Mouse (Mus musculus): Measurements from ENCODE around the gene Ppp2r5c.

Ppp2r5c gene

GRCm38 (mm10) chr12:110438367-110438973 lies 8.4 kb upstream of the Ppp2r5c start:
- in situ Hi-C loops (cut with MseI, MboI), result loop anchor here in 1 of 2 experiments (25.0 kb wide), 1 partner anchor 399 kb away; the partner anchor contains the start of gene Mok

- in situ Hi-C loops (cut with MseI, MboI), result loop anchor here in 1 of 2 experiments (25.0 kb wide), 1 partner anchor 395 kb away; the partner anchor contains the start of gene Mok
These were observed 4.7 kb upstream of the Ppp2r5c start for GRCm38 (mm10) chr12:110442238-110442637.

- in situ Hi-C loops (cut with MseI, MboI), result loop anchor here in 1 of 2 experiments (25.0 kb wide), 1 partner anchor 393 kb away; the partner anchor contains the start of gene Mok
These were observed 2.4 kb upstream of the Ppp2r5c start for GRCm38 (mm10) chr12:110444530-110444929.

GRCm38 (mm10) chr12:110445775-110446174 lies 1.1 kb upstream of the Ppp2r5c start:
- in situ Hi-C loops (cut with MseI, MboI), result loop anchor here in 1 of 2 experiments (25.0 kb wide), 1 partner anchor 392 kb away; the partner anchor contains the start of gene Mok

GRCm38 (mm10) chr12:110447306-110447705 lies 386 bp downstream of the Ppp2r5c start:
- in situ Hi-C loops (cut with MseI, MboI), result loop anchor here in 1 of 2 experiments (25.0 kb wide), 1 partner anchor 390 kb away; the partner anchor contains the start of gene Mok

GRCm38 (mm10) chr12:110448767-110449166 lies 1.8 kb downstream of the Ppp2r5c start:
- in situ Hi-C loops (cut with MseI, MboI), result loop anchor here in 1 of 2 experiments (25.0 kb wide), 1 partner anchor 389 kb away; the partner anchor contains the start of gene Mok

GRCm38 (mm10) chr12:110454223-110454622 lies 7.3 kb downstream of the Ppp2r5c start:
- in situ Hi-C loops (cut with MseI, MboI), result no loop called here

- in situ Hi-C loops (cut with MseI, MboI), result no loop called here
These were observed 9.1 kb downstream of the Ppp2r5c start for GRCm38 (mm10) chr12:110456024-110456423.

- in situ Hi-C loops (cut with MseI, MboI), result no loop called here
These were observed 11.7 kb downstream of the Ppp2r5c start for GRCm38 (mm10) chr12:110458667-110459066.

- in situ Hi-C loops (cut with MseI, MboI), result no loop called here
These were observed 13.7 kb downstream of the Ppp2r5c start for GRCm38 (mm10) chr12:110460418-110461300.

GRCm38 (mm10) chr12:110463711-110464110 lies 16.8 kb downstream of the Ppp2r5c start:
- in situ Hi-C loops (cut with MseI, MboI), result no loop called here

GRCm38 (mm10) chr12:110471426-110471825 lies 24.5 kb downstream of the Ppp2r5c start:
- in situ Hi-C loops (cut with MseI, MboI), result no loop called here

- in situ Hi-C loops (cut with MseI, MboI), result no loop called here
These were observed 25.3 kb downstream of the Ppp2r5c start for GRCm38 (mm10) chr12:110472247-110472646.

GRCm38 (mm10) chr12:110474497-110474896 lies 27.6 kb downstream of the Ppp2r5c start:
- in situ Hi-C loops (cut with MseI, MboI), result no loop called here

- in situ Hi-C loops (cut with MseI, MboI), result no loop called here
These were observed 29.6 kb downstream of the Ppp2r5c start for GRCm38 (mm10) chr12:110476561-110476960.

GRCm38 (mm10) chr12:110477906-110478305 lies 31.0 kb downstream of the Ppp2r5c start:
- in situ Hi-C loops (cut with MseI, MboI), result no loop called here

- in situ Hi-C loops (cut with MseI, MboI), result no loop called here
These were observed 31.7 kb downstream of the Ppp2r5c start for GRCm38 (mm10) chr12:110478601-110479008.

GRCm38 (mm10) chr12:110479268-110479667 lies 32.3 kb downstream of the Ppp2r5c start:
- in situ Hi-C loops (cut with MseI, MboI), result no loop called here

GRCm38 (mm10) chr12:110480701-110481100 lies 33.8 kb downstream of the Ppp2r5c start:
- in situ Hi-C loops (cut with MseI, MboI), result no loop called here

- in situ Hi-C loops (cut with MseI, MboI), result no loop called here
These were observed 36.8 kb downstream of the Ppp2r5c start for GRCm38 (mm10) chr12:110483761-110484160.

GRCm38 (mm10) chr12:110484824-110485584 lies 38.1 kb downstream of the Ppp2r5c start:
- in situ Hi-C loops (cut with MseI, MboI), result no loop called here

Data from mouse trophoblast stem cell (cell line).